Mouse (Mus musculus) olfactory bulb, adult 2 months (tissue): ENCODE measurements around the gene Sptbn4. TPM values are rescaled to one million over a fixed set of nuclear protein-coding genes. Genes with fewer than 3 reads are reported as not detected.

Experiments used
- H3K27ac ChIP-seq: fragments of 200-500 bp; 2 replicates; pipeline ENCODE4 v1.5.1; 2012; ENCODE audit warnings: low read depth, low read length; ENCODE audit not compliant: insufficient read depth
- H3K4me1 ChIP-seq: fragments of 200-500 bp; 2 replicates; pipeline ENCODE4 v1.6.1; 2012; ENCODE audit warnings: low read length; ENCODE audit not compliant: control insufficient read depth, insufficient read depth
- H3K4me3 ChIP-seq: fragments of 200-500 bp; 2 replicates; pipeline ENCODE4 v1.5.1; 2012; ENCODE audit warnings: mild to moderate bottlenecking, low read depth, low read length, moderate library complexity; ENCODE audit not compliant: insufficient read depth
- CTCF ChIP-seq: fragments of 200-500 bp; IDR thresholded peaks from 2 replicates; pipeline ENCODE4 v1.5.1; 2012; ENCODE audit warnings: low read depth, mild to moderate bottlenecking, low read length, moderate library complexity; ENCODE audit not compliant: insufficient read depth
- POLR2A ChIP-seq: fragments of 200-500 bp; IDR thresholded peaks from 2 replicates; pipeline ENCODE4 v1.6.1; 2012; ENCODE audit warnings: mild to moderate bottlenecking, low read depth, low read length, moderate library complexity; ENCODE audit not compliant: insufficient read depth
- WGBS: fragments of 180-500 bp; shearing (Covaris S2); methylation state at CpG from one replicate; pipeline ENCODE4 v1.1.7; 2018; 5-methylcytosine and 5-hydroxymethylcytosine counted together
- polyA plus RNA-seq: library from polyadenylated mRNA; stranded (reverse); fragments of >200 nt; gene quantifications from 2 replicates; pipeline ENCODE4 v1.2.4, GENCODE M21; 2012; ENCODE audit warnings: low replicate concordance; ENCODE audit not compliant: missing spikeins, insufficient read depth, insufficient read length

The Sptbn4 gene
- polyA plus RNA-seq, 1 experiment, result not detected

DNA sequence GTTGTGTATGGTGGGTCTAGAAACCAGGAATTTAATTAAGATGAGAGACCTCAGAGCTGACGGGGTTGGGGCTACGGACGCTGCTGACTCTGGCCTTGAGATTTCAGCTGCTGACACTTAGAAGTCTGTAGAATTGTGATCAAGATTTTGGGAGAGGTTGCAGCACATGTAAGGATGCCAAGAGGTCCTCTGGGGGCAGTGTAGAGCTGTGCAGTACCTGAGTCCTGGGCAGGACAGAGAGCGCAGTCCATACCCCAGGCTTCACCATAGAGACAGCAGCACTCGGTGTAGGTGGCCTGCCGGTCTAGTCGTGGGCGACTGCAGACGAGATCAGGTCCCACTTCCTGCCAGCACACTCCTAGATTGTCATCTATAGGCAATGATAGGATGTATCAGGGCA is 139.9 kb downstream of the Sptbn4 start:
- Histone ChIP-seq H3K4me1 (peaks cover 9% of the 10 kb centered on the region), H3K4me3 (no peak overlapping the region), H3K27ac (no peak overlapping the region)
- 76% methylated on average over 9 of the region's 9 CpGs for WGBS
- TF ChIP-seq POLR2A (no peak), CTCF (no peak)

Other genes with a start within 250 kb of the Sptbn4 start
- gene Itpkc, start 219.0 kb downstream of the Sptbn4 start, polyA plus RNA-seq, result not detected in 2 replicates
- gene Coq8b, start 214.7 kb downstream of the Sptbn4 start, polyA plus RNA-seq, result not detected in 2 replicates
- not detected in 2 replicates for gene Numbl, start 189.3 kb downstream of the Sptbn4 start, polyA plus RNA-seq
- gene Ltbp4, start 110.0 kb downstream of the Sptbn4 start, polyA plus RNA-seq, result not detected in 2 replicates
- gene Shkbp1, start 91.7 kb downstream of the Sptbn4 start, polyA plus RNA-seq, result not detected in 2 replicates
- not detected in 2 replicates for gene Gm20479, start 90.3 kb downstream of the Sptbn4 start, polyA plus RNA-seq
- gene Blvrb, start 292 bp upstream of the Sptbn4 start, polyA plus RNA-seq, result not detected in 2 replicates
- not detected in 2 replicates for gene Sertad3, start 26.1 kb upstream of the Sptbn4 start, polyA plus RNA-seq
- not detected in 2 replicates for gene Sertad1, start 39.2 kb upstream of the Sptbn4 start, polyA plus RNA-seq
- gene Prx, start 51.6 kb upstream of the Sptbn4 start, polyA plus RNA-seq, result not detected in 2 replicates
- not detected in 2 replicates for gene Hipk4, start 75.6 kb upstream of the Sptbn4 start, polyA plus RNA-seq
- gene Pld3, start 105.5 kb upstream of the Sptbn4 start, polyA plus RNA-seq, result not detected in 2 replicates
- gene 2310022A10Rik, start 105.5 kb upstream of the Sptbn4 start, polyA plus RNA-seq, result not detected in 2 replicates
- gene Akt2, start 143.9 kb upstream of the Sptbn4 start, polyA plus RNA-seq, result not detected in 2 replicates
- not detected in 2 replicates for gene Ttc9b, start 206.2 kb upstream of the Sptbn4 start, polyA plus RNA-seq
- gene Map3k10, start 226.9 kb upstream of the Sptbn4 start, polyA plus RNA-seq, result not detected in 2 replicates
- not detected in 2 replicates for gene Zfp607b, start 241.7 kb upstream of the Sptbn4 start, polyA plus RNA-seq